Mouse (Mus musculus): ENCODE measurements around the gene Fezf2. TPM values are rescaled to one million over a fixed set of nuclear protein-coding genes. Genes with fewer than 3 reads are reported as not detected.

Gene Fezf2
- polyA plus RNA-seq (2017; shearing (Covaris generic)): 0.08 TPM

GRCm38 (mm10) chr14:12348089-12348488 is at the start of gene Fezf2:
Gene Fezf2 (minus strand): TSS chr14:12348189.

Other genes starting within 250 kb of the Fezf2 start
- gene Gm49355, start 64.2 kb downstream of the Fezf2 start, polyA plus RNA-seq (2017; shearing (Covaris generic)): 0.12 TPM
- 68.2 TPM for gene 3830406C13Rik, start 64.0 kb downstream of the Fezf2 start, polyA plus RNA-seq (2017; shearing (Covaris generic))

Measured in CD4-positive, CD25-positive, alpha-beta regulatory T cell (primary cell).